Mouse (Mus musculus): ENCODE results near the gene Bglap.

Bglap gene

DNA sequence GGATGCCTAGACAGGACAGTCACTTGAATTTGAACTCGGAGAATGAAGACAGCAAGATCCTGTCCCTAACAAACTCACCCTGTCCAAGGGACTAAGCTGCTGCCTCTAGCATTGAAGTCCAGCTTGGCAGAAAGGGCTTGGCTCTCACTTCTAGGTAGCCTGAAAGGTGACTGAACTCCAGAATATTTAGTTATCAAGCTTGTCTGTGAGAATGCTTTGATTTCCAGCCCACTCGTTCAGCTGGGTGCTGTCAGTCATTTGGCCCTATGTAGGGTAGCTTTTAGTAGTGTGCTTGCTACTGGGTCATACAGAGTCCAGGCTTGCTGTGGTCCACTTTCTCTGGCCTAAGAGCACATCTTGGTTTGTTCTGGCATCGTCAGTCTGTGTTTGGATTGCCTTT, 45.3 kb downstream of the Bglap start:
- DNase-seq (ENCODE audit: low read depth) = no peak

DNA sequence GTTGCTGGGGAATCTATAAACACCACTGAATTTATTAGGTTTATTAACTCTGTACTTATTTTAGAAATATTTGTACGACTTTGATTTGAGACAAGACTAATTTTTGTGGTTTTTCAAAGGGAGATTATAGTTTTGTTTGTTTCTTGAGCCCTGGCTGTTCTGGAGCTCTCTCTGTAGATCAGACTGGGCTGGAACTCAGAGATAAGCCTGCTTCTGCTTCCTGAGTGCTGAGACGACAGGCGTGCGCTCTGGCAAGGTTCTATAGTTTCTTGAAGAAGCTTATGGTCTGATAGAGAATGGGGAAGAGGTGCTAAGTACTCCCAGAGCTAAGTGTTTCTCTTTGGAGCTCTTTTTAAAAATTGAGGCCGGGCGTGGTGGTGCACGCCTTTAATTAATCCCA, 45.9 kb downstream of the Bglap start:
- no peak for DNase-seq (ENCODE audit: low read depth)

DNA sequence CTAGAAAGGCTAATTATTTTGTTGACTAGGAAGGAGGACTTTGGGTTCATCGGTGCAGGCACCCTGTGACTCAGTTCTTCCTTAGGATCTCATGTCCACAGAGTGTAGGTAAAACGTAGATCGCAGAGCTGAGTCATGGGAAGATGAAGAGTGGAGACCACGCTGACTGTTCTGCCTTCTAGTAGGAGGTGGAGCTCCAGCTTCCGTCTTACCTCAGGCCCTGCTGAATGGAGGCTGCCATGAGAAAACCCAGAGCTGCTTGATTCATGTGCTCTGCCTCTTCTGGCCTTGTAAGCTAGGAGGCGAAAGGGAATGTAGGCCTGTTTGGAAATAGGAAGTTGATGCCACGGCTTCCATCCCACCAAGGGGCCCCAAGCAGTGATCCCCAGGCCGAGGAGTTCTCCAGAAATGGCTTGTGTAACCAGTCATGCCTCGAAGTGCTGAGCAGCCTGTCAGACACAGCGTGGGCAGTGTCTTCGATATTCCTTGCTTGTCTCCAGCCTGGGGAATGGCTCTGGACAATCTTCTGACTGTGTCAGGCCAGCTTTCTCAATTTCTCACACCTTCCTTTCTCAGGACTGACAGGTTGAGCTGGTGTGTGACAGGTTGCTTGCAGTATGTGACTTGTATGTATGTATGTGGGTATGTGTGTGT, 46.8 kb downstream of the Bglap start:
- DNase-seq (ENCODE audit: low read depth) = peak; percentile 75

DNA sequence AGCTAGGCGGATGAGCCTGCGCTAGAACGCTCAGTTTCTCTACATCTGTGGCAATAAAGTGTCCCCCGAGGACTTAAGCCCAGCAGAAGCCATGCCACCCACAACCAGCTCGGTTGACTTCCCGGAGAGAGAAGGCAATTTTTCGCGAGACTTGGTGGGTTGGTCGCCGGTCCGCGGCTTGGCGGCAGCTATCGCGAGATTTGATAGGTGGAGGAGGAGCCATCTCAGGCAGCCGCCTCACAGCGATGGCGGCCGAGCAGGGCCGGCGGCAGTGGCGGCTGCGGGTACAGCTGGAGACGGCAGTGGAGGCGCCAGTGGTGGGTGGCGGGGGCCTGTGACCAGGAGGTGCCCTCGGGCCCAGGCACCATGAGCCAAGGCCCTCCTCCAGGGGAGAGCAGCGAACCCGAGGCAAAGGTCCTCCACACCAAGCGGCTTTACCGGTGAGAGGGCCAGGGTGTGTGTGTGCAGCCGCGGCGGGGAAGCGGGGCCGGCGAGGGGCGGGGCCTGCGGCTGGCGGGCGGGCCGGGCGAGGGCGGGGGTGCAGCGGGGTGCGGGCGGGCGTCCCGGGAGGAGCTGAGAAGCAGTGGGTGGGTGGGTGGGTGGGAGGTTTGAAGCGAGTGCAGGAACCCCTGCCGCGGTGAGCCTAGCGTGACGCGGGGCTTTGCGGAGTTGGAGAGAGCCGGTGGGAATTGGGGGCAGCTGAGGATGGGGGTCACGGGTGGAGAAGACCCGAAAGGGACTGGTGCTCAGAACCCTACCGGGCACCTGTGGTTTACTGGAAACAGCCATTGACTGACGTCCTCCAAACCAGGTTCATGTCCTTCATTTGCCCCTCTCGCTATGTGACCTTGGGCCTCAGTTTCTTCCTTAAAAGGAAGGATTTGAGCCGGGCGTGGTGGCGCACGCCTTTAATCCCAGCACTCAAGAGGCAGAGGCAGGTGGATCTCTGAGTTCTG, 47.9 kb downstream of the Bglap start, which contains the start of the genes Tmem79 and Smg5:
TSS of gene Tmem79 (minus strand) at position 91 of the 956 bp plus-strand sequence.
TSS of gene Smg5 (plus strand) at position 203 of the 956 bp plus-strand sequence.
- peak; percentile 98 for DNase-seq (ENCODE audit: low read depth)

DNA sequence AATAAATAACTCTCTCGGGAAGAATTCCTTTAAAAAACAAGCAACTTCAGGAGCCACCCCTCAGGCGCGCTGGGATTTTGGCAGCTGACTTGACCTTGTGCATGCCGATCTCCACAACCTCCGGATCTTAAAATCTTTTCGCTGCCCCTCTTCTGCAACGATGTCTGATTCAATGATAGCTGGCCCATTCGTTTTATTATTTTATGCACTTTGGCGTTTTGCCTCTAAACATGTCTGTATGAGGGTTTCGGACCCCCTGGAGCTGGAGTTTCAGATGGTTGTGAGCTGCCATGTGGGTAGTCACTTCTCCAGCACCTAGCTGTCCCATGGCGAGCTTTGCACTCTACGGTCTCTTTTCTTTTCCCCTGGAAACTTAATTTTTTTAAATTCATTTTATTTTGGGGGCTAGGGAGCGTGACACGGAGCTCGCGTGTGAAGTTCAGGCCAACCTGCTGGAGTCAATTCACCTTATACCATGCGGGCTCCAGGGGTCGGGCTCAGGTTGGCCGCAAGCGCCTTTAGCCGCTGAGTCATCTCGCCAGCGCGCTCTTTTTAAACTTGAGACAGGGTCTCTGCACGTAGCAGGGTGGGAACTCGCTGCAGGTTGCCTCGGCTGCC, 48.7 kb downstream of the Bglap start:
- no peak for DNase-seq (ENCODE audit: low read depth)

DNA sequence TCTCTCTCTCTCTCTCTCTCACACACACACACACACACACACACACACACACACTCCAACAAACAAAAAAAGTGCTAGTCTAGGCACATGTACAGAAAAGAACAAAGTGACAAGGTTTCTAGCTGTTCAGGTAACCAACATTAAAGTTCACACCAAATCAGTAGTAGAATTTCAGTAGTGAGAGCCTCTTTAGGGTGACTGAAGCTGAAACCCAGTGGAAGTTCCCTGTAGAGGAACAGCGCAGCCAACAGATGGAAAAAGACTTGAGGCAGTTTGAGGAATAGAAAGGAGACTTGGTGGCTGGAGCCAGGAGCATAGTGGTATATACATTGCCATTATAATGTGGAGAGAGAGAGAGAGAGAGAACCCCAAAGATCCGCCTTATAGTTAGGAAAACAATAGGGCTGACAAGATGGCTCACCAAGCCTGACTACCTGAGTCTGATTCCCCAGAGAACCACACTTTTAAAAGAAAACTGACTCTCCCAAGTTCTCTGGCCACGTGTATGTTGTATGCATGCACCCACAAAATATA, 49.3 kb downstream of the Bglap start:
- peak; percentile 39 for DNase-seq (ENCODE audit: low read depth)

DNA sequence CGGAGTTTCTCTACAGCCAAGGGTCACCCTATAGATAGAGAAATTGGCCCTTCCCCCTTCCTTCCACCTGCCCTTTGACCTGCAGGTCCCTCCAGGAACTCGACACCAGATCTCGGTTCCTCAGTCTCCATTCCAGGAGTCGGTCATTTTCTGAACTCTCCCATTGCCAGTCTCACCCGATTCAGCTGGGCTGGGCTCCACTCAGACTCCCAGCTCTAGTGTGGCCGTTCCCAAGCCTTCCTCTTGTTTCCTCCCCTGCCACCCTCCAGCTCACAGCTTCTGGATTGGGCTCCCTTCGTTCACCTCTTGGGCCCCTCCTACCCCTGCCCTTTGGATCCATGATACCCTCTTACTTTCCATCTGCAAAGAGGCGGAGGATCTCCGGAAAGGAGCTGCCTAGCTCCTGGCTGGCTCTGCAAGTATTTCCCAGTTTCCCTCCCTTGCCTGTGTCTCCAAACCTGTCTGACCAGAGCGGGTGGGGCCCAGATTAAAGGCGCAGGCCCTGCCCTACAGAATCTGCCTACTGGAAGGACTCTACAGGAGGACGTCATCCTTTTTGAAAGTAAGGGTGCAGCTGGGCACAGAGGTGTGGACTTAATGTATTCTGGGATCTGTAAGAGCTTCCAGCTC, 50.1 kb downstream of the Bglap start:
- no peak for DNase-seq (ENCODE audit: low read depth)

Measured in induced T-regulatory cell, adult 2 months (primary cell).